Mouse (Mus musculus) left cerebral cortex, adult 9 months (tissue): ENCODE measurements at regions not wholly inside any gene's neighbourhood (a gene's known extent, or its start where the extent isn't known, plus 50 kb on each side); places are given as distances from the start of the nearest gene placed in this dataset.

Source experiments
- DNase-seq, 2 experiments: peaks; one replicate each; pipeline ENCODE4 v3.0.0; 2022; ENCODE audit warnings: low spot score in 2 of 2

DNA sequence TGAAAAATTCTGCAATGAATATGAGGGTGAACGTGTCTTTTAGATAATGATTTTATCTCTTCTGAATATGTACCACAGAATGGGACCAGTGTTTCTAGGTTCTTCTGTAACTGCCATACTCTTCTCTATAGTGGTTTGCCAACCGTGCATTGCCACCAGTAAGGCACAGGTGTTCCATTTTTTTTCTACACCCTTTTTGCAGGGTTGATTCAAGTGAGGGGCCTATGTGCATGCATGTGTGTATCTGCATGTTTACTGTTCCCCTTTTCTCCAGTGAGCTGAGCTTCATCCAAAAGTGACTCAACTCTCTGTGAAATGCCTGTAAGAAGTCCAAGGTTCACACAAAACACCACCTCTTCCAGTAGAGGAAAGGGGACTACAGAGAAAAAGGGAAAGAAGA is 467.7 kb downstream of the Gsdmc2 start:
- DNase-seq, result no peak

- no peak for DNase-seq
Measured at GRCm38 (mm10) chr15:63371328-63372023, 473.5 kb downstream of the Gsdmc2 start.

DNA sequence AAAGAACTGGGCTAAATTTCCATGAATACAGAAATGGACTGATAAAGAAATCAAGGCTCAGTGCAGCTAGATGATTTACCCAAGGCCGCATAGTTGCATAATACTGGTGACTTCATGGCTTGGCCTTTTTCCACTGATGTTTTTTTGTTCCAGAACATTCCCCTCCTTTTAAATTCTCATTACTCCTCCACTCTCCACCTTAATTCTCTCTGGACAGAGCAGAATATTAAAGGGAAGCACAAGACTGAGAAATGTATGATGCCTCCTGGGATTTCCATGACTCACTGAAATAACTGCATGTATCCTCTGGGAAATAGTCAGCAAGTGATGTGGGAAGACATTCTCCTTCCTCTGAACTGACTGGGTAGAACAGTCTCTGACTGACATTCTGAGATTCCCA is 480.5 kb downstream of the Gsdmc2 start:
- no peak for DNase-seq

- DNase-seq, result peak in 1 of 2 experiments; percentile 38
Measured at GRCm38 (mm10) chr15:63360402-63360801, 484.6 kb downstream of the Gsdmc2 start.

DNA sequence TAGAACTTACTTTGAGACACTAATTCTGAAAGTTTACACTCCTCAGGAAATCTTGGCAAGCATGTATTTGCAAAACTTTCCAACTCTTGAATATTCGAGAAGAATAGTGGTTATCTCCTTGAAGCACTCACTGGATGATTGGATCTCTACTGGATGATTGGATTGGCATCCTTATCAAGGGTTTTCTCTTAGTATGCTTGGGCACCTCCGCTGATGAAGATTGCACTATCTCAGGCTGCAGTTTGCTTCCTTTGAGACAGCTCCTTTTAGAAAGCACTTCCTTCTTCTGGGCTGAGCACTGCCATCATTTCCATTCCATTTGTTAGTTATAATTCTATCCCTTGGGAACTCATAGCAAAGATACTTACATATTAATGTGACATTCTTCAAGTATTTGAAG is 503.2 kb downstream of the Gsdmc2 start:
- no peak for DNase-seq

DNA sequence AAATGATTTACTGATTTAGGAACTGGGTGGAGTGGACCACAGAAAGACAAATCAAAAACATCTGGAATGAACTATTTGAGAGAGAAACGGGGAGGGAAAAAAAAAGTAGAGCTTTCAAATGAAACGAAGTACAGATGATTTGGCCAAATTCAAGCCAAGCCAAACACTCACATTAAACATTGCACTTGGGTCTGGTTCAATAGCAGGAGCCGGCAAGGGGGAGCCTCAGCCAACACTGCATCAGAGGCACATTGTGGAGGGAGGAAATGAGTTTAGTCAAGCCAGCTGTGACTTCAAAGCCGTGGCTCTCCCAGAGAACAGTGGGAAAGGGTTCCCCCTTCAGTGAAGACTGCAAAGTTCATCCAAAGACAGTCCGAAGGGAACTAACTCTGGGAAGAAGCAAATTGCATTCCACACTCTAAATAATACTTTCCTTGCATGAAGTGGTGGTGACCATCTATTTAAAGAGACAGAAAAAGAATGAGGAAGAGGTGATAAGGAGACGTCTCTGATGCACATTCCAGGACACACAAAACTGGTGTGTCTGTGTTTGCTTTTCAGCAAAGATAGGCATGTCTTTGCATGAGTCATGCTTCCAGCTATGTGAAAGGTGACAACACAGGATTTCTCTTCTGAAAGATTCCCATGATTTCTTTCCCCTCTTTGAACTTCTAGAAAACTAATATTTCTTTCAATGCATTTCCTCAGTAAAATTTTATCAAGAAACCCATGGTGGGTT is 504.5 kb downstream of the Gsdmc2 start:
- peak in 1 of 2 experiments; percentile 14 for DNase-seq

GRCm38 (mm10) chr15:63319666-63320065 is 525.3 kb downstream of the Gsdmc2 start:
- DNase-seq, result no peak

GRCm38 (mm10) chr15:63310426-63310825 is 534.6 kb downstream of the Gsdmc2 start:
- no peak for DNase-seq

DNA sequence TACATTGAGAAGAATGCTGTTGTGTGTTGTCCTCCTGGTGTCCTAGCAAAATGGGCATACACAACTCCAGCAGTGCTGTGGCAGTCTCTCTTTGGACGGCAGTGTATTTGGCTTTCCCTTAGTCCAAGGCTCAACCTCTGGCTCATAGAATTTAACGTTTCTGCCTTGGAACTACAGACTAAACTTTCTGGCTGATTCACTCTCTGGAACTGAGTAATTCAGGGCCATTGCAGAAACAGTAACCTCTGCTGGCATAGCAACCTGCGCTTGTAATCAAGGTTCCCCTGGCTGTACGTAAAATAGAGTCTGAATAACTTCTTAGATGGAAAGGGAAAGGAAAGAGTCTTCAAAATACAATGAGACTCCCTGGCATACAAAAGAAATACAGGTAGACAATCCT is 545.7 kb downstream of the Gsdmc2 start:
- DNase-seq, result no peak

DNA sequence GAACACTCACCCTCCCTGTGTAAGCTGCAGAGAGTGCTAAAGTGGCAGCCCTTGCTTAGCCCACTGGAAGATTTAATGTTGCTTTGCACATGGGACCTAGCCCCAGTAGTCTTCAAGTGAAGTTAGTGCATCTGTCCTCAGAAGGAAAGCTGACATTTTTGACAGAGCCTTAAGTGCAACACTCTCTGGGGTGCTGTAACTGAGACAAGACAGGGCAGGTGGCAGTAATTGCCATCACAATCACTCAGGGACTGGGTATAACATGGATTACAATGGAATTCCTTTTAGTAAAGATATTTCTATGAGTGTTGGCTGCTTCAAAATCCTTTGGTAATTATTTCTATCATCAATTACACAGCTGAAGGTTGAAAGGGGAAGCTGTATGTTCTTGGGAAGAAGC is 556.4 kb downstream of the Gsdmc2 start:
- no peak for DNase-seq

- DNase-seq, result no peak
Measured at GRCm38 (mm10) chr15:63286026-63286425, 559.0 kb downstream of the Gsdmc2 start.

- no peak for DNase-seq
Measured at GRCm38 (mm10) chr15:63270381-63270780, 574.6 kb downstream of the Gsdmc2 start.

- no peak for DNase-seq
Measured at GRCm38 (mm10) chr15:63265845-63266244, 579.1 kb downstream of the Gsdmc2 start.

GRCm38 (mm10) chr15:63255736-63256135 is 589.2 kb downstream of the Gsdmc2 start:
- DNase-seq, result no peak

DNA sequence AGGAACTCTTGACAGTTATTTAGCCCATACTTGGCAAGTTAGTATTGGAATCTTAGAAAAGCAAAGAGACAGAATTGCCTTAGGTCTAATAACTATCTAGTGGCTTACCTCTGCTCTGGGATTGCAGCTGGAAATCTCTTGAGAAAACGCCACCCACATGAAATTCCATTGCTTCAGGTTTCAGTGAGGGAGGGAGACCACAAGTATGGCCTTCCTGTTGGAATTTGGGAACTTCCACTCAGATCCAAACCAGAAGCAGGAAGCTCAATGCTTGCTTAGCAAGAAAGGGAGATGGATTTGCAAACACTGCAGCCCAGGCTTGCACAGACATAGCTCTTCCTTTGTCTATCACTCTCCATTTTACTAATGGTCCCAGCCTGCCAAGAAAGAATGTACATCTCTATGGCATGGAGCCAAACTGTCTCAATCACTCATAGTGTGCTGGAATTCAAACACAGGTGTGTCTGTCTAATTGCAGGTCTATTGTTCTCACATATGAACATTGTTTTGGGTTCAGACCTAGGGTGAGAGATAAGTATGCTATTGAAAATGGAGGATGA is 592.1 kb downstream of the Gsdmc2 start:
- no peak for DNase-seq

GRCm38 (mm10) chr15:63238601-63239000 is 606.4 kb downstream of the Gsdmc2 start:
- no peak for DNase-seq

DNA sequence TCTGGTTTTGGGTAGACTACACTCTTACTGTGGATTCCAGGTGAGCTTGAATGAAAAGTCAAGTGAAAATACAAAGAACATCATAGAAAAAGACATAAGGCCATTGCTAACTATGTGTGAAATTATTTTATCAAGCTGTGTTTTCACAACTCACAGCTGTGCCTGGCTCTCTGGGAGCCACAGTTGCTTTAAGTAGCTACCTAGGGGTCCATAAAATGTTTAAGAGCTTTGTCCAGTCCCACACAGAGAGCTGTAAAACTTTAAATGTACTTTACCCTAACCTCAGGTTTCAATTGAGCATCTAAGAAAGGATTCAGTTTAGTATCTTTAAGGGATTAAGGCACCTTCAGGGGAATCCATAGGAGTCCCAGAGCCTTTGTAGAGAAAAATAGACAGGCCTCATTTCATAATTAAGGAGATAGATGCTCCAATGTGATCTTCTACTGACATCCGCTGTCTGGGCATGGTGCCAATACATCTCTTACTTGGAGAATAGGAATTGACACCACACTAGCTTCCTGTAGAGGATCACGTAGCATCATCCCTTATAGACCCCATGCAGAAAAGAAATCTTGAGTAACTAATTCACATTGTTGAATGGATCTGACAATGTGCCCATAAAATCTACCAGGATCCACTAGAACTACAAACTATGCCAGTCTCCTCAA is 626.5 kb downstream of the Gsdmc2 start:
- no peak for DNase-seq

DNA sequence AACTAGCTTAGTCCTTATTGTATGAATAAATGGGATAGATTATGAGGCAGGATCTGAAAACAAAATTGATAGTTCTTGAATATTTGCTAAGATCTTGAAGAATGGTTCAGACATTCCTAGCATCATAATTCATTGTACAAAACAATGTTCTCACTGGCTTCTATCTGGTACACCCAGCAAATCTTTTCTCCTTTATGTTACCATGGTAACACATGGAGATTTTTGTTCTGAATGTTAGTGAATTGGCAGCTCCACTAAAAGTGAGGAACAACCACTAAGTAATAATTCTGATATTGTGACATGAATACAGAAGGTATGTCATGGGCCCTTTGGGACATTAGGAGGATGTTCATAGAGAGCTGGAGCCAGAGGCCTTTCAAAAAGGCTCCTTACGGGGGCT is 639.8 kb downstream of the Gsdmc2 start:
- DNase-seq, result no peak

- DNase-seq, result no peak
Measured at GRCm38 (mm10) chr15:63195031-63195430, 649.9 kb downstream of the Gsdmc2 start.

DNA sequence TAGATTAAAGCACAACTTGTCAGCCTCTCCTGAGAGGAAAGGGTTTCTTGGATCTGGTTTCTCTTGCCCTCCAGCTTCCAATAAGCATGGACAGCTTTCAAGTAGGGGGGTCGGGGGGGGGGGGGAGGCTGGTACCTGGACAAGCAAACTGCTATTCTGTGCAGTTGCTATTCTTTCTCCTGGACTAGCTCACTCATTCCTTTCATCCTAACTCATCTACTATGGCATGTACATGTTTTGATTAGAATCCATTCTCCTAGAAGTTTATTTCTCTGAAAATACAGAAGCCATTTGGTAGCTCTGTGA is 650.5 kb downstream of the Gsdmc2 start:
- DNase-seq, result no peak

- DNase-seq, result no peak
Measured at GRCm38 (mm10) chr15:63193617-63194491, 651.1 kb downstream of the Gsdmc2 start.

- DNase-seq, result no peak
Measured at GRCm38 (mm10) chr15:63191731-63192130, 653.2 kb downstream of the Gsdmc2 start.
